Mouse (Mus musculus): ENCODE measurements around the gene Lcn9. TPM values are rescaled to one million over a fixed set of nuclear protein-coding genes. Genes with fewer than 3 reads are reported as not detected.
A peak's percentile ranks its signal among the peaks of the same experiment; 100 is the strongest.

Gene Lcn9
- not detected in 2 replicates for polyA plus RNA-seq (2015; fragmentation: Nextera tagmentation; extraction: Ambion mirVana)

DNA sequence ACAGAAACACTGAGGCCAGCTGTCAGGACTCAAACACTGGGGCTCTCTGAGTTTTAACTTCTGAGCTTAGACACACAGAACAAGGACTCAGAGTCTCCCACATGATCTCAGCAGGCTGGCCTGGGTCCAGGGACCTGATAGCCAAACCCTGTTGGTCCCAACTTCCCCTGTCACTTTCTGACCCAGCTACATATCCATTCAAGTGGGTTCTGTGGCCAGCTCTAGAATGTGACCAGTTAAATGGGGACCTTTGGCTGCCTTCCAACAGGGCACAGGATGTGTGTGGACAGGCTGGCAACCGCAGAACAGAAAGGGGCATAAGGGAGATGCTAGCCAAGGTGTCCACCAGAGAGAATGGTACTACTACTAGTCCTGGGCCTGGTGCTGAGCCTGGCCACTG lies at the start of gene Lcn9:
Gene Lcn9 (plus strand): TSS at position 348 of the 400 bp plus-strand sequence.
- no peaks in the 10 kb centered on the region for H3K27me3 ChIP-seq
- no peaks in the 10 kb centered on the region for H3K4me1 ChIP-seq (replicated peaks)
- H3K36me3 ChIP-seq, result no peaks in the 10 kb centered on the region
- no peak within 1 kb of the TSS for H3K4me2 ChIP-seq
- WGBS, result 73% methylated on average over 1 of the region's 1 CpGs
- H3K27ac ChIP-seq, result no peak within 1 kb of the TSS
- ATAC-seq (replicated peaks; ENCODE audit: insufficient number of reproducible peaks, insufficient read depth, low FRiP score, low read depth), result no peak
- H3K9ac ChIP-seq, result no peak within 1 kb of the TSS
- no peak within 1 kb of the TSS for H3K4me3 ChIP-seq
- no peaks in the 10 kb centered on the region for H3K9me3 ChIP-seq (replicated peaks)

GRCm38 (mm10) chr2:25773507-25773906 lies 49.4 kb upstream of the Lcn9 start:
- 76% methylated on average over 2 of the region's 2 CpGs for WGBS
- H3K4me2 ChIP-seq, result no peak overlapping the region
- H3K36me3 ChIP-seq, result no peaks in the 10 kb centered on the region
- no peaks in the 10 kb centered on the region for H3K9me3 ChIP-seq (replicated peaks)
- H3K27me3 ChIP-seq, result no peaks in the 10 kb centered on the region
- no peak overlapping the region for H3K27ac ChIP-seq
- no peak overlapping the region for H3K9ac ChIP-seq
- no peak for ATAC-seq (replicated peaks; ENCODE audit: insufficient number of reproducible peaks, insufficient read depth, low FRiP score, low read depth)
- no peaks in the 10 kb centered on the region for H3K4me1 ChIP-seq (replicated peaks)
- H3K4me3 ChIP-seq, result no peak overlapping the region

DNA sequence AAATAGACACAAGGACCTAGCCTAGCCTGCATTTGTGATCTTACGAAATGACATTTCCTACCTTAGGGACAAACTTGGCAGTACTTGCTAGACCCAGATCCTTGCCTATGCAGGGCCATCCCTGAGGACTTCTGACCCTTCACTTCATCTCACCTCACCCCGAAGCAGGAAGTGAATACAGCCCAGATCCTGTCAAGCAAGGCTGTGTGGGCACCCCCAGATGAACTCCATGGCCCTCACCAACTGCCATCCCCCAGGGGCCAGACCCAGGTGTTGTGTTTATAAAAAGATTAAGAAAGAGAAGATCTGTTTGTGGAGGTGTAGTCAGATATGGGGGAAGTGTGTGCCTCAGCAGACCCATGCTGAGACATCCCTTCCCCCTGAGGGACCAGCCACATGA lies 48.3 kb upstream of the Lcn9 start:
- no peak for ATAC-seq (replicated peaks; ENCODE audit: insufficient number of reproducible peaks, insufficient read depth, low FRiP score, low read depth)
- Histone ChIP-seq H3K4me1 (replicated peaks) (no peaks in the 10 kb centered on the region), H3K9me3 (replicated peaks) (no peaks in the 10 kb centered on the region), H3K9ac (no peak overlapping the region), H3K4me2 (no peak overlapping the region), H3K27ac (no peak overlapping the region), H3K27me3 (no peaks in the 10 kb centered on the region), H3K4me3 (no peak overlapping the region), H3K36me3 (no peaks in the 10 kb centered on the region)
- WGBS, result 71% methylated on average over 2 of the region's 2 CpGs

DNA sequence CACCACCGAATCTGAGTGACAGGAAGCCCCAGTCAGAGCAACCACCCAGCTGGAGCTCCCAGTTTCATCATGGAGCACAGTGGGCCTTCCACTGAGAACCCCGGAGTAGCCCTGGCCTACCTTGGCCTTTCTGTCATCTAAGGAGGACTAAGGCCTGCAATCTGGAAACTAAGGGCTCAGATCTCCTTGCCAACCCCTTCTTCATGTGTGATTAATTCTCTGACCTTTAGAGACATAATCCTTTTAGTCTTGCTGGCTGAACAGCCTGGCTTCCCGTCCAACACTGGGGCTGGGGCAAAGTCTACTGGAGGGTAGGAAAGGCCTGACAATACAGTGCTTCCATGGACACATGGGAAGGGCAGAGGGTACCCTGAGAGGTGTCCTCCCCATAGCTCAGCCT lies 47.0 kb upstream of the Lcn9 start:
- H3K27me3 ChIP-seq, result no peaks in the 10 kb centered on the region
- H3K36me3 ChIP-seq, result no peaks in the 10 kb centered on the region
- H3K4me3 ChIP-seq, result no peak overlapping the region
- no peak overlapping the region for H3K9ac ChIP-seq
- no peak for ATAC-seq (replicated peaks; ENCODE audit: insufficient number of reproducible peaks, insufficient read depth, low FRiP score, low read depth)
- no peak overlapping the region for H3K4me2 ChIP-seq
- no peak overlapping the region for H3K27ac ChIP-seq
- no peaks in the 10 kb centered on the region for H3K9me3 ChIP-seq (replicated peaks)
- WGBS, result 71% methylated on average over 3 of the region's 3 CpGs
- no peaks in the 10 kb centered on the region for H3K4me1 ChIP-seq (replicated peaks)

DNA sequence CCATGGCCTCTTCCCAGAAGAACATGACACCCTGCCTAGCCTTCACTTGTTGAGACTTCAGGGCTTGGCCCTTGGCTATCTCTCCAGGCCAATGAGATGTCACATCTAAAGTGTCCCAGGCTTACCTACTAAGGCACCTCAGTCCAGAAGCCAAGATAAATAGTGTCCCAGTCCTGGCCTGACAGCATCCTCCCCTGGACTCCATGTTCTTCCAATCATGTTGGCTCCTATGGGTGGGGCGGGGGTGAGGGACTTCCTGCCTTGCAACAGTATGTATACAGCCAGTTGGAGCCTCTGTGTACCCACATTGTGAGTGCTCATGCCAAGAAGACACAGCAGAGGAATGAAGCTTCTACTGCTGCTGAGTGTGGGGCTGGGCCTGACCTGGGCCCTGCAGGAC lies 46.2 kb upstream of the Lcn9 start, which contains the start of gene Lcn11:
Gene Lcn11 (plus strand): TSS at position 301 of the 400 bp plus-strand sequence.
- Histone ChIP-seq H3K27ac (no peak within 1 kb of the TSS), H3K4me3 (no peak within 1 kb of the TSS), H3K9ac (no peak within 1 kb of the TSS), H3K4me1 (replicated peaks) (no peaks in the 10 kb centered on the region), H3K9me3 (replicated peaks) (no peaks in the 10 kb centered on the region), H3K4me2 (no peak within 1 kb of the TSS), H3K36me3 (no peaks in the 10 kb centered on the region), H3K27me3 (no peaks in the 10 kb centered on the region)
- no peak for ATAC-seq (replicated peaks; ENCODE audit: insufficient number of reproducible peaks, insufficient read depth, low FRiP score, low read depth)
- whole genome bisulfite sequencing, result 93% methylated on average over 1 of the region's 1 CpGs

GRCm38 (mm10) chr2:25779076-25779475 lies 43.9 kb upstream of the Lcn9 start:
- no peaks in the 10 kb centered on the region for H3K9me3 ChIP-seq (replicated peaks)
- H3K4me3 ChIP-seq, result no peak overlapping the region
- H3K4me1 ChIP-seq (replicated peaks), result no peaks in the 10 kb centered on the region
- no peaks in the 10 kb centered on the region for H3K27me3 ChIP-seq
- no peak overlapping the region for H3K9ac ChIP-seq
- WGBS, result 72% methylated on average over 9 of the region's 9 CpGs
- H3K4me2 ChIP-seq, result no peak overlapping the region
- H3K27ac ChIP-seq, result no peak overlapping the region
- no peaks in the 10 kb centered on the region for H3K36me3 ChIP-seq
- no peak for ATAC-seq (replicated peaks; ENCODE audit: insufficient number of reproducible peaks, insufficient read depth, low FRiP score, low read depth)

- no peak for ATAC-seq (replicated peaks; ENCODE audit: insufficient number of reproducible peaks, insufficient read depth, low FRiP score, low read depth)
- Histone ChIP-seq H3K9me3 (replicated peaks) (no peaks in the 10 kb centered on the region), H3K36me3 (no peaks in the 10 kb centered on the region), H3K27me3 (0 out of 2 replicates have a peak, but pooled peaks cover 3% of the 10 kb centered on the region), H3K27ac (no peak overlapping the region), H3K4me1 (replicated peaks) (no peaks in the 10 kb centered on the region), H3K9ac (no peak overlapping the region), H3K4me3 (no peak overlapping the region), H3K4me2 (no peak overlapping the region)
- WGBS, result 51% methylated on average over 4 of the region's 4 CpGs
Measured at GRCm38 (mm10) chr2:25780921-25781320, 42.0 kb upstream of the Lcn9 start.

DNA sequence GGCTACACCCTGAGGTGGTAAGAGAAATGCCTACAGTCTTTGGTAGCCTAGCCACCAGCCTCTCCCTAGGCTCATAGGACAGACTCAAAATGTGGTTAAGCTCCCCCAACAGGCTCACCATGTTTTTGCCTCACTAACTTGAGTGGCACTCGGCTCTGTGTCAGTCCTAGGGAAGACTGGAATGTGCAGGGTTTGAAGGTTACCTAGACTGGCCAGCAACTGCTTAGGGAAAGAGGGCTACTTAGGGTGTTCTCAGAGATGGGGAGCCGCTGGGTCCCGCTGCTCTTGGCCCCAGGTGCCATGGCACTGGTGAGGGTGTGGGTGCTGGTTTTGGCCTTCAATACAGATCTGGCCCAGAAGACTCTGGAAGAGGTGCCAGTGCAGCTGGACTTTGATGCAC lies 41.0 kb upstream of the Lcn9 start, which contains the start of gene Gm13539:
Gene Gm13539 (plus strand): TSS at position 301 of the 400 bp plus-strand sequence.
- no peak for ATAC-seq (replicated peaks; ENCODE audit: insufficient number of reproducible peaks, insufficient read depth, low FRiP score, low read depth)
- no peaks in the 10 kb centered on the region for H3K36me3 ChIP-seq
- H3K27me3 ChIP-seq, result 0 out of 2 replicates have a peak, but pooled peaks cover 3% of the 10 kb centered on the region
- H3K4me3 ChIP-seq, result no peak within 1 kb of the TSS
- H3K9me3 ChIP-seq (replicated peaks), result no peaks in the 10 kb centered on the region
- H3K9ac ChIP-seq, result no peak within 1 kb of the TSS
- H3K4me1 ChIP-seq (replicated peaks), result no peaks in the 10 kb centered on the region
- no peak within 1 kb of the TSS for H3K27ac ChIP-seq
- H3K4me2 ChIP-seq, result no peak within 1 kb of the TSS
- WGBS, result 77% methylated on average over 3 of the region's 3 CpGs

DNA sequence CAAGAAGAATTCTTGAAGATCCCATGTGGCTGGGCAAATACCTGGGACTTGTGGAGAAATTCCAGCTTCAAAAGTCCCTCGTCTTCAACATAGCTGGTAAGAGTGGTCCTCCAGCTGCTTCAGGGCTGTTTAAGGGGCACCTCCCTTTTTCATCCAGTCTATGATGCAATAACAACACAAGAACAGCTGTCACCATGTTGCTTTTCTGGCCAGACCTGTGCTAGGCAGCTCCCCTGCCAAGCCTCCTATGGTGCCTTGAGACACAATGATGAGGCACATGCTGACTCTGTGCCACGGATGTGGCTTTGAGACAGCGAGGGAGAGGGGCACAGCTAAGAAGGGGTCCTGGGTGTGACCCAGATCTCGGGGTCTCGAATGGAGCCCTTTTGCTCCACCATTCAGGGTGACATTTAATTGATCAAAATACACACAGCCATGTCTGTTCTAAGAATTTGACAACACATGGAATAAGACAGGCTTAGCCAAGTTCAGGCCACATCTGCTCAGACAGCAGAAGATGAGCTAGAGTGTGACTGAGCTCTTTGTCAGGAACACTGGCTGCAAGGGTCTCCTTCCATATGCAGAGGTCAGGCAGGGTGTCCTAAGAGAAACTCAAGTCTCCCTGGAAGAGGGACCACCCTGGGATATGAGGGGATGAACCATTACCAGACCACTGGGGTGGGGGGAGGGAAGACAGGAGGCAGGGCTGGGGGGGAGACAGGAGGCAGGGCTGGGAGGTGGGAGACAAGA lies 37.2 kb upstream of the Lcn9 start:
- Histone ChIP-seq H3K27me3 (0 out of 2 replicates have a peak, but pooled peaks cover 3% of the 10 kb centered on the region), H3K9ac (no peak overlapping the region), H3K27ac (no peak overlapping the region), H3K4me1 (replicated peaks) (no peaks in the 10 kb centered on the region), H3K4me3 (no peak overlapping the region), H3K4me2 (no peak overlapping the region), H3K9me3 (replicated peaks) (no peaks in the 10 kb centered on the region), H3K36me3 (no peaks in the 10 kb centered on the region)
- no peak for ATAC-seq (replicated peaks; ENCODE audit: insufficient number of reproducible peaks, insufficient read depth, low FRiP score, low read depth)
- WGBS, result 61% methylated on average over 5 of the region's 5 CpGs

GRCm38 (mm10) chr2:25789092-25789491 lies 33.9 kb upstream of the Lcn9 start:
- no peaks in the 10 kb centered on the region for H3K9me3 ChIP-seq (replicated peaks)
- 0 out of 2 replicates have a peak, but pooled peaks cover 3% of the 10 kb centered on the region for H3K27me3 ChIP-seq
- H3K4me2 ChIP-seq, result no peak overlapping the region
- H3K4me3 ChIP-seq, result no peak overlapping the region
- no peaks in the 10 kb centered on the region for H3K36me3 ChIP-seq
- 78% methylated on average over 3 of the region's 3 CpGs for WGBS
- ATAC-seq (replicated peaks; ENCODE audit: insufficient number of reproducible peaks, insufficient read depth, low FRiP score, low read depth), result no peak
- H3K9ac ChIP-seq, result no peak overlapping the region
- no peak overlapping the region for H3K27ac ChIP-seq
- no peaks in the 10 kb centered on the region for H3K4me1 ChIP-seq (replicated peaks)

DNA sequence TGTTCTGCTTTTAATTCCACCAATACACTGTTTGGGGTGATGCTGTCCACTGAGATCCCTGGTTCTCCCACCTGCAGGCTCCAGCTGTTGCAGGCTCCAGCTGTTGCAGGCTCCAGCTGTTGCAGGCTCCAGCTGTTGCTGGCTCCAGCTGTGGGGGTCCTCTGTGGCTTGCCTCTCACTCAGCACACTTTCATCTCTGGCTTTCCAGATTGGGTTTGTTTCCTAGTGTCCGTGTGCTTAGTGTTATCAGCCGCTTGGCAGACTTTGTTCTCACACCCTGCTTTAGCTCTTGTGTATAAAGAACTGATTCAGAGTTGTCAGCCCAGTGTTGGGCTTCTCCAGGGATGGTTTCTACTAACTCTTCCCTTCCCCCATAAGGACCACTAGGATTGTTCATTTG lies 25.3 kb upstream of the Lcn9 start:
- H3K9me3 ChIP-seq (replicated peaks), result no peaks in the 10 kb centered on the region
- no peak overlapping the region for H3K4me3 ChIP-seq
- no peak for ATAC-seq (replicated peaks; ENCODE audit: insufficient number of reproducible peaks, insufficient read depth, low FRiP score, low read depth)
- WGBS, result 15% methylated on average over 2 of the region's 2 CpGs
- H3K27me3 ChIP-seq, result no peaks in the 10 kb centered on the region
- no peak overlapping the region for H3K27ac ChIP-seq
- no peak overlapping the region for H3K9ac ChIP-seq
- no peaks in the 10 kb centered on the region for H3K4me1 ChIP-seq (replicated peaks)
- no peaks in the 10 kb centered on the region for H3K36me3 ChIP-seq
- no peak overlapping the region for H3K4me2 ChIP-seq

DNA sequence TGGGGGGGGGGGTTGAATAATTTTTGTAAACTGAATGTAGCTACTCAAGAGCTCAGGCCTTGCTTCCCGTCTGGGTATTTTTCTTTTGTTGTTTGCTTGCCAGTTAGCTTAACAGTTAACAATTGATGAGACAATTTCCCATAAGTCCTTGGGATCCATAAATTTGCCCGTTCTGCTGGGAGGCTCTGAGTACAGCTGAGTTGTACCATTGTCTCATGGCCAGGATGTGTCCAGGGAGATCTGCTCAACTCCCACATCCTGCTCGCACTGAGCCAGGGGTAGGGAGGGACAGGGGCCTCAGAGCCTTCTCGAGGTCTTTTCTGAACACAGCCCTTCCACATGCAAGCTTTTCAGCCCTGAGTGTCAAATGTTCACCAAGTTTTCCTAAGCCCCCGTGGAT lies 24.9 kb upstream of the Lcn9 start:
- Histone ChIP-seq H3K9ac (no peak overlapping the region), H3K9me3 (replicated peaks) (no peaks in the 10 kb centered on the region), H3K4me1 (replicated peaks) (no peaks in the 10 kb centered on the region), H3K27ac (no peak overlapping the region), H3K4me2 (no peak overlapping the region), H3K4me3 (no peak overlapping the region), H3K36me3 (no peaks in the 10 kb centered on the region), H3K27me3 (no peaks in the 10 kb centered on the region)
- 40% methylated on average over 5 of the region's 5 CpGs for WGBS
- ATAC-seq (replicated peaks; ENCODE audit: insufficient number of reproducible peaks, insufficient read depth, low FRiP score, low read depth), result 0 out of 2 replicates have a peak, but pooled peaks have one; percentile 43

All from heart, embryonic 15.5 days (tissue).